Mouse (Mus musculus) liver, embryonic 11.5 days (tissue): ENCODE results near the gene Ttll10. TPM values are rescaled to one million over a fixed set of nuclear protein-coding genes. Genes with fewer than 3 reads are reported as not detected.

Source experiments
- ATAC-seq: fragments of 200-750 bp; cut with Nextera tagmentation; replicated peaks from 2 replicates; pipeline ENCODE4 v1.8.0; 2017; ENCODE audit warnings: moderate number of reproducible peaks, mild to moderate bottlenecking, moderate TSS enrichment, moderate library complexity; ENCODE audit not compliant: low FRiP score
- DNase-seq: peaks from one replicate; pipeline ENCODE4 v3.0.0-alpha.2; 2017; ENCODE audit warnings: low spot score
- H3K27ac ChIP-seq: fragments of 300-500 bp; sonication (generic); 2 replicates; pipeline ENCODE4 v1.5.1; 2014; ENCODE audit warnings: mild to moderate bottlenecking, low read depth, low read length, control low read depth
- H3K27me3 ChIP-seq: fragments of 300-500 bp; sonication (generic); replicated peaks from 2 replicates; pipeline ENCODE4 v1.6.1; 2014; ENCODE audit warnings: low read length, mixed read lengths; ENCODE audit not compliant: control insufficient read depth, insufficient read depth
- H3K36me3 ChIP-seq: fragments of 300-500 bp; sonication (generic); 2 replicates; pipeline ENCODE4 v1.6.1; 2014; ENCODE audit warnings: mild to moderate bottlenecking, low read length, moderate library complexity, mixed read lengths; ENCODE audit not compliant: control insufficient read depth, insufficient read depth
- H3K4me1 ChIP-seq: fragments of 300-500 bp; sonication (generic); replicated peaks from 2 replicates; pipeline ENCODE4 v1.6.1; 2014; ENCODE audit warnings: low read length, mixed read lengths; ENCODE audit not compliant: control insufficient read depth, insufficient read depth
- H3K4me2 ChIP-seq: fragments of 300-500 bp; sonication (generic); 2 replicates; pipeline ENCODE4 v1.6.1; 2014; ENCODE audit warnings: mild to moderate bottlenecking, control low read depth, moderate library complexity
- H3K4me3 ChIP-seq: fragments of 300-500 bp; sonication (generic); 2 replicates; pipeline ENCODE4 v1.5.1; 2014; ENCODE audit warnings: low read depth, low read length, control low read depth
- H3K9ac ChIP-seq: fragments of 300-500 bp; sonication (generic); 2 replicates; pipeline ENCODE4 v1.6.1; 2014; ENCODE audit warnings: low read depth, low read length, control low read depth
- H3K9me3 ChIP-seq: fragments of 300-500 bp; sonication (generic); 2 replicates; pipeline ENCODE4 v1.6.1; 2016; ENCODE audit warnings: low read length, inconsistent platforms, mixed read lengths; ENCODE audit not compliant: control insufficient read depth
- WGBS: fragments of 180-500 bp; shearing (Covaris S2); extraction: QIAGEN DNeasy Blood & Tissue Kit; methylation state at CpG from one replicate; pipeline ENCODE4 v1.1.7; 2014; 5-methylcytosine and 5-hydroxymethylcytosine counted together
- polyA plus RNA-seq: library from polyadenylated mRNA; unstranded; fragments of >200 nt; fragmentation: Nextera tagmentation; extraction: Ambion mirVana; gene quantifications from 2 replicates; pipeline ENCODE4 v1.2.1, GENCODE M21; 2014

The Ttll10 gene
- polyA plus RNA-seq, 1 experiment from 2014 or later = 0.56 TPM

- no peaks in the 10 kb centered on the region for H3K36me3 ChIP-seq
- no peak overlapping the region for H3K27ac ChIP-seq
- DNase-seq (no peak), ATAC-seq (no peak)
- H3K4me1 ChIP-seq = no peaks in the 10 kb centered on the region
- 85% methylated on average over 2 of the region's 2 CpGs for WGBS
- H3K4me2 ChIP-seq = no peak overlapping the region
- no peaks in the 10 kb centered on the region for H3K9me3 ChIP-seq
- no peak overlapping the region for H3K9ac ChIP-seq
- H3K27me3 ChIP-seq = no peaks in the 10 kb centered on the region
- H3K4me3 ChIP-seq = no peak overlapping the region
Observed at GRCm38 (mm10) chr4:156070716-156071115, 11.5 kb upstream of the Ttll10 start.

DNA sequence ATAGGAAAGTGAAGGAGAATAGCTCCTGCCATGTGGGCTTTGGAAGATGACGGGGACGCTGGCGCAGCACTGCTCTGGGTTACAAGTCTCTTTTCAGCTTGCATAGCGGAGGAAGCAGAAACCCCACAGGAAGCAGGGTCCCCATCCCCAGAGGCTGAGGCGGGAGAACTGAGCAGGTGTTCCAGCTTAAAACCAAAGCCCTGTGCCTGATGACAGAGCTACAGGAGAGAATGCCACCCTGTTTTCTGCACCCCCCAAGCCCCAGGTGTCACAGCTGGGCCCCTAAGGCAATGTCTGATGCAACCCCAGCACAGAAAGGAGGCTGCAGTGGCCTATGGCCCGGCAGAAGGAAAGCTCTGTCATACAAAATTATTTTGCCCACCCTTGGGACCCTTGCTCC is 11.1 kb upstream of the Ttll10 start:
- DNase-seq (no peak), ATAC-seq (no peak)
- no peaks in the 10 kb centered on the region for H3K4me1 ChIP-seq
- H3K36me3 ChIP-seq = no peaks in the 10 kb centered on the region
- no peak overlapping the region for H3K9ac ChIP-seq
- WGBS = 56% methylated on average over 6 of the region's 6 CpGs
- no peaks in the 10 kb centered on the region for H3K27me3 ChIP-seq
- H3K9me3 ChIP-seq = no peaks in the 10 kb centered on the region
- no peak overlapping the region for H3K27ac ChIP-seq
- no peak overlapping the region for H3K4me2 ChIP-seq
- H3K4me3 ChIP-seq = no peak overlapping the region

- H3K4me3 ChIP-seq = no peak overlapping the region
- DNase-seq (no peak), ATAC-seq (no peak)
- H3K27ac ChIP-seq = no peak overlapping the region
- H3K4me1 ChIP-seq = no peaks in the 10 kb centered on the region
- no peaks in the 10 kb centered on the region for H3K27me3 ChIP-seq
- no peak overlapping the region for H3K4me2 ChIP-seq
- H3K9ac ChIP-seq = no peak overlapping the region
- H3K9me3 ChIP-seq = no peaks in the 10 kb centered on the region
- 99% methylated on average over 8 of the region's 8 CpGs for WGBS
- H3K36me3 ChIP-seq = no peaks in the 10 kb centered on the region
Observed at GRCm38 (mm10) chr4:156069701-156070100, 10.5 kb upstream of the Ttll10 start.

DNA sequence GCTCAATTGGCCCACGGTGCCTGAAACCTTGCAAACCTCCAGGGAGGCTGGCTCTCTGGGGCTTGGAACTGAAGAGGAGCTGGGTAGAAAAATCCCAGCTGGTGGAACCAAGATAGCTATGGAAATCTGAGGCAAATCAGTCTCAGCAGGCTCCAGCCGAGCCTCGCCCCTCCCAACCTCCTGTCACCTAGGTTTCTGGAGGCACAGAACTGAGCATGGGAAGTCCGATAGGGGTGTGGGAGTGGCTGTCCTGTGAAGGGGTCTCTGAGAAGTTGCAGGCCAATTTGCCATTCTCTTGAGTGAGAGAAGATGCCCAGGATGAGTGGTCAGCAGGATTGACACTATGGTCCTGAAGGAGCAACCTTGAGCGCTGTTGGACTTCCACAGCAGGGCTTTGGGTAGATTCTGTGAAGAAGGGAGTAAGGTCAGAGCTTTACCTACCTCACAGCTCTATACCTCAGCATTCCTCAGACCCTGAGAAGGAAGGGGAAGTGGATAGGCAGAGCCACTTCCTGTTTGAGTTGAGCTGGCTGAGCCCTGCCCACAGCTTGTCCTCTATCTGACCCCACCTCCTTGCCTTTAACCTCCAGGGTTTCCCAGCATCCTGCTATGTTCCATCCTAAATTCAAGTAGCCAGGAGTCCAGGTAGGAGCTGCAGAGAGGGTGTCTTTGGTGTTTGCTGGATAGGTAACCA is 8.2 kb upstream of the Ttll10 start:
- no peak for DNase-seq
- Histone ChIP-seq H3K4me1 (no peaks in the 10 kb centered on the region), H3K27ac (no peak overlapping the region), H3K9ac (no peak overlapping the region), H3K4me2 (no peak overlapping the region), H3K4me3 (no peak overlapping the region), H3K27me3 (no peaks in the 10 kb centered on the region), H3K9me3 (no peaks in the 10 kb centered on the region), H3K36me3 (no peaks in the 10 kb centered on the region)
- 41% methylated on average over 5 of the region's 5 CpGs for WGBS
- no peak for ATAC-seq

DNA sequence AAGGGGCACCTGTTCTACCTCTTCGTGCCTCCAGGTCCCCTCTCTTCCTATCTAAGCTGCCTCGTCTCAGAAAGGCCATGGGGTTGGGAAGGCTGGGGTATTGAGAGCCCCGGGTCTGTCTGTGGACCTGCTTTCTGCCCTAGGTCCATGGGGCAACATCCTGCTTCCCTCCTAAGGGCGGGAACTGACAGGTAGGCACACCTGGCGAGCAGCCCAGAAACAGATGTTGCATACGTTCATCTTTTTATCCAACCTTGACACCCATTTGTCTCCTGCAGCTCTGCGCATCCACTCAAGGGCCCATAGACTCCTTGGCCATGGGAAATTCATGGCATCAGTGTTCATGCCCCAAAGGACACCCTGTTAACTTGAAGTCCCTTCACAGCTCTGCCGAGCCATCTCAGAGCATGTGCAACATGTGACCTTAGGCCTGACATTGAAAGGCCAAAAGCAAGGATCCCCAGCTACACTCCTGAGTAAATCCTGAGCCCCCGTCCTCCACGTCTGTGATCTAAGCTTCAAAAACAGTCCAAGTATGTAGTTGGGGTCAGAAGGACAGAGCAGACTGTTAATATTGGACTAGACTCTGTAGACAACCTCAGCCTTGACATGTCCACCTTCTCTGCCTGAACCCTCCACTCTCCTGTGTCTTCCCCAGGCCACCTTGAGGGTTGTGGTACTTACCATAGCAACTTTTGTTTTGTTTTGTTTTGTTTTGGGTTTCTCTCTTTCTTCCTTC is 6.1 kb upstream of the Ttll10 start:
- 80% methylated on average over 10 of the region's 10 CpGs for WGBS
- Histone ChIP-seq H3K4me3 (no peak overlapping the region), H3K9me3 (no peaks in the 10 kb centered on the region), H3K27me3 (no peaks in the 10 kb centered on the region), H3K27ac (no peak overlapping the region), H3K4me2 (no peak overlapping the region), H3K4me1 (no peaks in the 10 kb centered on the region), H3K9ac (no peak overlapping the region), H3K36me3 (no peaks in the 10 kb centered on the region)
- ATAC-seq (no peak), DNase-seq (no peak)

DNA sequence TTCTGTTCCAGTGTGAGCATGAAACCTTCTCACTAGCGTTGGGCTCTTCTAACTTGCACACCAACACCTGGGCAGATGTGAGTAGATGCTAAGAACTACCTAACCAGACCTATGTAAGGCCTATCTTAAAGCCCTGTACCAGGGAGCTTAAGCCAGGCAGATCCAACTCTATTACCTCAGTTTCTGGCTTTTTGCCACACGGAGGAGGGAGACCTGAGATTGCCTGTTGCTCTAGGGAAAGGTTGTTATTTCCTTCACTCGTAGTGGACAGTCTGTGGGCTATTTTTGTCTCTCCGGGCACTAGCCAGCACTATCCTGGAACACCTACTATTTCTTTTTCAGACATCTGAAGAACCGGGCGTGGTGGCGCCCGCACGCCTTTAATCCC is 5.3 kb upstream of the Ttll10 start:
- Histone ChIP-seq H3K4me2 (no peak overlapping the region), H3K27ac (no peak overlapping the region), H3K27me3 (no peaks in the 10 kb centered on the region), H3K36me3 (no peaks in the 10 kb centered on the region), H3K9ac (no peak overlapping the region), H3K9me3 (no peaks in the 10 kb centered on the region), H3K4me1 (no peaks in the 10 kb centered on the region), H3K4me3 (no peak overlapping the region)
- 79% methylated on average over 9 of the region's 9 CpGs for WGBS
- no peak for DNase-seq
- no peak for ATAC-seq

- Histone ChIP-seq H3K4me1 (no peaks in the 10 kb centered on the region), H3K4me2 (no peak overlapping the region), H3K27me3 (0 out of 2 replicates have a peak, but pooled peaks cover 2% of the 10 kb centered on the region), H3K27ac (no peak overlapping the region), H3K9me3 (no peaks in the 10 kb centered on the region), H3K36me3 (no peaks in the 10 kb centered on the region), H3K4me3 (no peak overlapping the region), H3K9ac (no peak overlapping the region)
- ATAC-seq = no peak
- WGBS = 38% methylated on average over 4 of the region's 4 CpGs
- no peak for DNase-seq
Observed at GRCm38 (mm10) chr4:156063861-156064509, 4.8 kb upstream of the Ttll10 start.

DNA sequence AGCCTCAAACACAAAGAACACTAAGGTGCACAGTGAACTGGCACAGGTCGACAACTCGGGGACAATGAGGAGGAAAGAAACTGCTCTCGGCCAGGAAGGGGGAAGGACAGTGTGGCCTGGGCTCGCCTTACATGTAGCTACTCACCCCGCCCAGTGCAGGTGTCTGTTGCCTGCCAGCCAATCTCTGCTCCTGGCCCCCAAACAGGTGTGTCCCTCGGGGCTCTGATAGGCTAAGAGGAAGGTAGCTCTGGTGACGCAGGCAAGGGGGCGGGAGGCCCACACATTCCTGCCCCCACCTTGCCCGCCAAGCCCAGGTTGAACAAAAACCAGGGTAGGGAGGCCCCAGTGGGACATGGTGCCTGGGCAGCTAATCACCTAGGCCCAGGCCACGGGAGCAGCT is 499 bp upstream of the Ttll10 start:
- H3K4me1 ChIP-seq = no peaks in the 10 kb centered on the region
- H3K9me3 ChIP-seq = no peaks in the 10 kb centered on the region
- no peak overlapping the region for H3K27ac ChIP-seq
- H3K27me3 ChIP-seq = 0 out of 2 replicates have a peak, but pooled peaks cover 2% of the 10 kb centered on the region
- 32% methylated on average over 10 of the region's 10 CpGs for WGBS
- H3K4me3 ChIP-seq = no peak overlapping the region
- no peaks in the 10 kb centered on the region for H3K36me3 ChIP-seq
- DNase-seq = no peak
- H3K9ac ChIP-seq = no peak overlapping the region
- peak; percentile 39; the same call in 1 of the 2 replicates for ATAC-seq
- H3K4me2 ChIP-seq = no peak overlapping the region
